Mouse (Mus musculus) megakaryocyte-erythroid progenitor cell, adult 5-6 weeks (primary cell): ENCODE results near the gene Tshb. TPM values are rescaled to one million over a fixed set of nuclear protein-coding genes. Genes with fewer than 3 reads are reported as not detected.

Experiments used
- ATAC-seq: replicated peaks from 2 replicates; pipeline ENCODE4 v1.8.0; 2016; ENCODE audit warnings: mild to moderate bottlenecking, inconsistent platforms; ENCODE audit not compliant: severe bottlenecking, poor library complexity, low FRiP score, low TSS enrichment
- total RNA-seq, 2 experiments: library from RNA; stranded (forward) in 1 of 2; stranded (reverse) in 1 of 2; fragments of 200-1000, 215-1000 nt in 1 of 2; fragments of >200 nt in 1 of 2; fragmentation: Nextera tagmentation in 1 of 2; gene quantifications; 2 replicates each; pipeline ENCODE4 v1.2.3; 2014 to 2017

Tshb gene
- total RNA-seq, 2 experiments from 2014 or later, result not detected

- no peak for ATAC-seq
Measured at GRCm38 (mm10) chr3:102738926-102739325, 43.6 kb downstream of the Tshb start.

- no peak for ATAC-seq
Measured at GRCm38 (mm10) chr3:102738161-102738901, 44.2 kb downstream of the Tshb start.

GRCm38 (mm10) chr3:102737106-102737505 lies 45.4 kb downstream of the Tshb start:
- no peak for ATAC-seq

- ATAC-seq, result no peak; the same call in 1 of the 2 replicates
Measured at GRCm38 (mm10) chr3:102736436-102736835, 46.1 kb downstream of the Tshb start.

- ATAC-seq, result no peak
Measured at GRCm38 (mm10) chr3:102735638-102736037, 46.9 kb downstream of the Tshb start.

GRCm38 (mm10) chr3:102735031-102735558 lies 47.4 kb downstream of the Tshb start:
- peak; percentile 58 for ATAC-seq

- ATAC-seq, result peak; percentile 65
Measured at GRCm38 (mm10) chr3:102734313-102735030, 48.0 kb downstream of the Tshb start, which contains the start of gene Tspan2. Tspan2 (plus strand) TSS chr3:102734529.

GRCm38 (mm10) chr3:102733936-102734312 lies 48.6 kb downstream of the Tshb start:
- no peak for ATAC-seq

GRCm38 (mm10) chr3:102733050-102733449 lies 49.5 kb downstream of the Tshb start:
- ATAC-seq, result no peak

- no peak for ATAC-seq
Measured at GRCm38 (mm10) chr3:102732619-102733018, 49.9 kb downstream of the Tshb start.

- no peak for ATAC-seq
Measured at GRCm38 (mm10) chr3:102731112-102731511, 51.4 kb downstream of the Tshb start.

GRCm38 (mm10) chr3:102729416-102729815 lies 53.1 kb downstream of the Tshb start:
- no peak for ATAC-seq

Other genes starting within 250 kb of the Tshb start
- 1.3 and 1.6 TPM in 2 replicates for gene Tspan2, start 48.2 kb downstream of the Tshb start, total RNA-seq (2014; fragmentation: Nextera tagmentation)
- 1.0 TPM in 1 of 2 replicates, not detected in the other for gene Tspan2, start 48.2 kb downstream of the Tshb start, total RNA-seq (2017)
- gene Sycp1, start 153.4 kb upstream of the Tshb start, total RNA-seq (2014; fragmentation: Nextera tagmentation), result not detected in 2 replicates
- not detected in 2 replicates for gene Sycp1, start 153.4 kb upstream of the Tshb start, total RNA-seq (2017)
- not detected in 2 replicates for gene Nr1h5, start 181.4 kb upstream of the Tshb start, total RNA-seq (2014; fragmentation: Nextera tagmentation)
- not detected in 2 replicates for gene Nr1h5, start 181.4 kb upstream of the Tshb start, total RNA-seq (2017)
- 15.9 and 25.6 TPM in 2 replicates for gene Sike1, start 213.0 kb upstream of the Tshb start, total RNA-seq (2014; fragmentation: Nextera tagmentation)
- gene Sike1, start 213.0 kb upstream of the Tshb start, total RNA-seq (2017), result 15.1 and 23.5 TPM in 2 replicates
- gene Csde1, start 237.7 kb upstream of the Tshb start, total RNA-seq (2014; fragmentation: Nextera tagmentation), result 225 and 272 TPM in 2 replicates
- gene Csde1, start 237.7 kb upstream of the Tshb start, total RNA-seq (2017), result 502 and 648 TPM in 2 replicates